ENCODE assay signal across 8 mouse cellular contexts in genomic region chr13:23573034-23573897, GRCm38 (mm10). TPM values are rescaled to one million over a fixed set of nuclear protein-coding genes. Genes with fewer than 3 reads are reported as not detected.
A peak's percentile ranks its signal among the peaks of the same experiment; 100 is the strongest.
DNase-seq lines count a peak whose midpoint lies in the region; ATAC-seq and TF ChIP-seq lines count a peak whose summit lies in the region.
"Not testable (repeated sequence)": the region's sequence is repeated elsewhere in the genome, so short reads cannot be mapped to it uniquely, and the experiment has no call there.

No protein-coding gene starts in this region.

- WGBS in embryonic facial prominence, embryonic 13.5 days, result 11% methylated on average over 20 of the region's 20 CpGs
- WGBS in heart, embryonic 10.5 days, result 13% methylated on average over 20 of the region's 20 CpGs
- 7% methylated on average over 18 of the region's 20 CpGs for WGBS in limb, embryonic 14.5 days
- 4% methylated on average over 20 of the region's 20 CpGs for WGBS in olfactory bulb, adult 2 months

- H3K4me3 ChIP-seq in G1E (ENCODE audit: low read depth, low read length), result peak overlapping the region; percentile 64; the same call in 1 of the 2 replicates
- peak overlapping the region; percentile 54 for H3K4me3 ChIP-seq in embryonic facial prominence, embryonic 13.5 days
- peak overlapping the region; percentile 58 for H3K4me3 ChIP-seq in heart, embryonic 10.5 days
- peak overlapping the region; percentile 40 for H3K4me3 ChIP-seq in limb, embryonic 14.5 days (replicated peaks; ENCODE audit: low read length)
- peak overlapping the region; percentile 90 for H3K4me3 ChIP-seq in megakaryocyte, embryonic 14.5 days (replicated peaks)
- peak overlapping the region; percentile 56 for H3K4me3 ChIP-seq in olfactory bulb, adult 2 months (ENCODE audit: insufficient read depth, low read depth, low read length)

- H3K27me3 ChIP-seq in G1E (ENCODE audit: insufficient read depth, low read length); embryonic facial prominence, embryonic 13.5 days; heart, embryonic 10.5 days (ENCODE audit: insufficient read depth, poor library complexity, severe bottlenecking); limb, embryonic 14.5 days (ENCODE audit: control insufficient read depth, insufficient read depth, low read length); megakaryocyte, embryonic 14.5 days (replicated peaks): not testable (repeated sequence)

- H3K4me1 ChIP-seq in G1E (ENCODE audit: insufficient read depth, low read depth, low read length), result peaks cover 23% of the 10 kb centered on the region
- peaks cover 19% of the 10 kb centered on the region for H3K4me1 ChIP-seq in embryonic facial prominence, embryonic 13.5 days
- not testable (repeated sequence) for H3K4me1 ChIP-seq in heart, embryonic 10.5 days; olfactory bulb, adult 2 months (ENCODE audit: control insufficient read depth, insufficient read depth, low read length)
- peaks cover 21% of the 10 kb centered on the region for H3K4me1 ChIP-seq in limb, embryonic 14.5 days (ENCODE audit: control insufficient read depth, insufficient read depth, low read length)
- H3K4me1 ChIP-seq in megakaryocyte, embryonic 14.5 days, result peaks cover 38% of the 10 kb centered on the region

- peak overlapping the region; percentile 96 for H3K27ac ChIP-seq in embryonic facial prominence, embryonic 13.5 days
- peak overlapping the region; percentile 87 for H3K27ac ChIP-seq in heart, embryonic 10.5 days
- peak overlapping the region; percentile 93 for H3K27ac ChIP-seq in limb, embryonic 14.5 days (replicated peaks; ENCODE audit: low read depth, low read length)
- peak overlapping the region; percentile 95 for H3K27ac ChIP-seq in olfactory bulb, adult 2 months (ENCODE audit: insufficient read depth, low read depth, low read length)

- TF ChIP-seq POLR2A in limb, embryonic 14.5 days (IDR thresholded peaks at IDR 0.05; ENCODE audit: borderline replicate concordance, extremely low read depth, insufficient read depth, insufficient read length); olfactory bulb, adult 2 months (IDR thresholded peaks at IDR 0.05; ENCODE audit: insufficient read depth, low read depth, low read length): not testable (repeated sequence)

- peak overlapping the region; percentile 85 for H3K9ac ChIP-seq in embryonic facial prominence, embryonic 13.5 days
- peak overlapping the region; percentile 57 for H3K9ac ChIP-seq in limb, embryonic 14.5 days (ENCODE audit: low read depth, low read length, severe bottlenecking)

- ATAC-seq in G1E (ENCODE audit: extremely low read depth, insufficient number of reproducible peaks, low FRiP score, poor library complexity, severe bottlenecking); embryonic facial prominence, embryonic 13.5 days (ENCODE audit: insufficient number of reproducible peaks, insufficient read depth, low FRiP score, low TSS enrichment, low read depth); limb, embryonic 14.5 days (ENCODE audit: low FRiP score, low read depth): not testable (repeated sequence)

- not testable (repeated sequence) for TF ChIP-seq CTCF in G1E (IDR thresholded peaks at IDR 0.05; ENCODE audit: low read depth, low read length); olfactory bulb, adult 2 months (IDR thresholded peaks at IDR 0.05; ENCODE audit: insufficient read depth, low read depth, low read length)

- not testable (repeated sequence) for DNase-seq in G1E (ENCODE audit: low spot score); heart, embryonic 10.5 days (ENCODE audit: low spot score); limb, embryonic 14.5 days (ENCODE audit: low spot score)
- peak; percentile 58 for DNase-seq in induced T-regulatory cell, adult 2 months (ENCODE audit: low read depth)
- peak; percentile 49 for DNase-seq in thymus, postnatal 4 days

- H3K9me3 ChIP-seq in G1E (replicated peaks); embryonic facial prominence, embryonic 13.5 days; heart, embryonic 10.5 days; limb, embryonic 14.5 days (ENCODE audit: control insufficient read depth, low read length); megakaryocyte, embryonic 14.5 days: not testable (repeated sequence)

- not testable (repeated sequence) for H3K36me3 ChIP-seq in G1E (replicated peaks); embryonic facial prominence, embryonic 13.5 days; heart, embryonic 10.5 days; limb, embryonic 14.5 days (ENCODE audit: control insufficient read depth, insufficient read depth, low read length); megakaryocyte, embryonic 14.5 days (replicated peaks; ENCODE audit: low read length)

- peak overlapping the region; percentile 75 for H3K4me2 ChIP-seq in embryonic facial prominence, embryonic 13.5 days
- H3K4me2 ChIP-seq in limb, embryonic 14.5 days (replicated peaks; ENCODE audit: low read depth, low read length, severe bottlenecking), result peak overlapping the region; percentile 56

RNA-seq across cellular contexts. Expression of gene Hist1h2bf, which starts 0.7 kb away (rescaled TPM):
- 610 and 627 TPM in 2 replicates for total RNA-seq in G1E (2014; fragmentation: Nextera tagmentation)
- 748 and 859 TPM in 2 replicates for total RNA-seq in G1E (2017)
- 5.7 and 27.4 TPM in 2 replicates for polyA plus RNA-seq in G1E (2012)
- polyA plus RNA-seq in embryonic facial prominence, embryonic 13.5 days (2015; fragmentation: Nextera tagmentation; extraction: Ambion mirVana), result 12.2 and 13.4 TPM in 2 replicates
- polyA plus RNA-seq in heart, embryonic 10.5 days (2016; fragmentation: Nextera tagmentation; extraction: Ambion mirVana), result 1.1 and 1.8 TPM in 2 replicates
- 17.8 and 25.9 TPM in 2 replicates for polyA plus RNA-seq in limb, embryonic 14.5 days (2012; rRNA removed)
- 5.3 and 8.5 TPM in 2 replicates for polyA plus RNA-seq in limb, embryonic 14.5 days (2014; fragmentation: Nextera tagmentation; extraction: Ambion mirVana)
- 7.6 and 73.0 TPM in 2 replicates for polyA plus RNA-seq in megakaryocyte, embryonic 14.5 days (2012; ENCODE audit: insufficient read depth, low replicate concordance)
- not detected in 2 replicates for polyA plus RNA-seq in olfactory bulb, adult 2 months (2012; ENCODE audit: insufficient read depth, insufficient read length, low replicate concordance, missing spikeins)

RNA-seq across cellular contexts. Expression of gene Hist1h2ad, which starts 0.9 kb away (rescaled TPM):
- total RNA-seq in G1E (2014; fragmentation: Nextera tagmentation), result 5.3 and 7.3 TPM in 2 replicates
- total RNA-seq in G1E (2017), result 491 and 756 TPM in 2 replicates
- 2.3 and 7.4 TPM in 2 replicates for polyA plus RNA-seq in G1E (2012)
- 1.7 and 3.1 TPM in 2 replicates for polyA plus RNA-seq in embryonic facial prominence, embryonic 13.5 days (2015; fragmentation: Nextera tagmentation; extraction: Ambion mirVana)
- 0.54 and 1.1 TPM in 2 replicates for polyA plus RNA-seq in heart, embryonic 10.5 days (2016; fragmentation: Nextera tagmentation; extraction: Ambion mirVana)
- polyA plus RNA-seq in limb, embryonic 14.5 days (2012; rRNA removed), result 6.1 and 13.9 TPM in 2 replicates
- polyA plus RNA-seq in limb, embryonic 14.5 days (2014; fragmentation: Nextera tagmentation; extraction: Ambion mirVana), result 1.2 and 5.3 TPM in 2 replicates
- 9.6 TPM in 1 of 2 replicates, not detected in the other for polyA plus RNA-seq in megakaryocyte, embryonic 14.5 days (2012; ENCODE audit: insufficient read depth, low replicate concordance)
- polyA plus RNA-seq in olfactory bulb, adult 2 months (2012; ENCODE audit: insufficient read depth, insufficient read length, low replicate concordance, missing spikeins), result not detected in 2 replicates

RNA-seq across cellular contexts. Expression of gene Hist1h2bg, which starts 2.1 kb away (rescaled TPM):
- total RNA-seq in G1E (2014; fragmentation: Nextera tagmentation) (1,531 and 1,684 TPM in 2 replicates), G1E (2017) (1,342 and 1,812 TPM in 2 replicates)
- polyA plus RNA-seq in G1E (2012), result 13.0 and 49.8 TPM in 2 replicates
- 7.5 and 10.6 TPM in 2 replicates for polyA plus RNA-seq in embryonic facial prominence, embryonic 13.5 days (2015; fragmentation: Nextera tagmentation; extraction: Ambion mirVana)
- 2.8 and 4.8 TPM in 2 replicates for polyA plus RNA-seq in heart, embryonic 10.5 days (2016; fragmentation: Nextera tagmentation; extraction: Ambion mirVana)
- 38.9 and 60.8 TPM in 2 replicates for polyA plus RNA-seq in limb, embryonic 14.5 days (2012; rRNA removed)
- 6.9 and 10.0 TPM in 2 replicates for polyA plus RNA-seq in limb, embryonic 14.5 days (2014; fragmentation: Nextera tagmentation; extraction: Ambion mirVana)
- 16.8 and 28.8 TPM in 2 replicates for polyA plus RNA-seq in megakaryocyte, embryonic 14.5 days (2012; ENCODE audit: insufficient read depth, low replicate concordance)
- polyA plus RNA-seq in olfactory bulb, adult 2 months (2012; ENCODE audit: insufficient read depth, insufficient read length, low replicate concordance, missing spikeins), result not detected in 2 replicates

RNA-seq across cellular contexts. Expression of gene Hist1h2ae, which starts 2.2 kb away (rescaled TPM):
- total RNA-seq in G1E (2014; fragmentation: Nextera tagmentation) (81.0 and 140 TPM in 2 replicates), G1E (2017) (258 and 359 TPM in 2 replicates)
- polyA plus RNA-seq in G1E (2012), result 31.2 and 48.5 TPM in 2 replicates
- polyA plus RNA-seq in embryonic facial prominence, embryonic 13.5 days (2015; fragmentation: Nextera tagmentation; extraction: Ambion mirVana), result 108 and 115 TPM in 2 replicates
- polyA plus RNA-seq in heart, embryonic 10.5 days (2016; fragmentation: Nextera tagmentation; extraction: Ambion mirVana), result 39.9 and 49.4 TPM in 2 replicates
- polyA plus RNA-seq in limb, embryonic 14.5 days (2012; rRNA removed), result 19.8 and 35.0 TPM in 2 replicates
- 103 and 109 TPM in 2 replicates for polyA plus RNA-seq in limb, embryonic 14.5 days (2014; fragmentation: Nextera tagmentation; extraction: Ambion mirVana)
- polyA plus RNA-seq in megakaryocyte, embryonic 14.5 days (2012; ENCODE audit: insufficient read depth, low replicate concordance), result 13.6 and 16.0 TPM in 2 replicates
- not detected in 2 replicates for polyA plus RNA-seq in olfactory bulb, adult 2 months (2012; ENCODE audit: insufficient read depth, insufficient read length, low replicate concordance, missing spikeins)

RNA-seq across cellular contexts. Expression of gene Hist1h3d, which starts 2.3 kb away (rescaled TPM):
- 524 and 556 TPM in 2 replicates for total RNA-seq in G1E (2014; fragmentation: Nextera tagmentation)
- 92.0 and 101 TPM in 2 replicates for total RNA-seq in G1E (2017)
- 3.7 and 9.6 TPM in 2 replicates for polyA plus RNA-seq in G1E (2012)
- polyA plus RNA-seq in embryonic facial prominence, embryonic 13.5 days (2015; fragmentation: Nextera tagmentation; extraction: Ambion mirVana), result 7.6 and 8.4 TPM in 2 replicates
- polyA plus RNA-seq in heart, embryonic 10.5 days (2016; fragmentation: Nextera tagmentation; extraction: Ambion mirVana), result 1.4 and 5.3 TPM in 2 replicates
- 30.0 and 33.8 TPM in 2 replicates for polyA plus RNA-seq in limb, embryonic 14.5 days (2012; rRNA removed)
- polyA plus RNA-seq in limb, embryonic 14.5 days (2014; fragmentation: Nextera tagmentation; extraction: Ambion mirVana), result 6.8 and 10.4 TPM in 2 replicates
- polyA plus RNA-seq in megakaryocyte, embryonic 14.5 days (2012; ENCODE audit: insufficient read depth, low replicate concordance), result 4.6 and 5.9 TPM in 2 replicates
- polyA plus RNA-seq in olfactory bulb, adult 2 months (2012; ENCODE audit: insufficient read depth, insufficient read length, low replicate concordance, missing spikeins), result not detected in 2 replicates

Comparison
In these comparisons a context has a peak if more than half of its experiments do, and no peak if none do; other contexts are left out.
1. H3K4me3 ChIP-seq: peak in every context shown above with its lines; median percentile 90 in megakaryocyte, embryonic 14.5 days; 64 in G1E; 58 in heart, embryonic 10.5 days; 56 in olfactory bulb, adult 2 months; 54 in embryonic facial prominence, embryonic 13.5 days; 40 in limb, embryonic 14.5 days.